Mouse (Mus musculus) erythroid progenitor cell, adult 5-6 weeks (primary cell): ENCODE data around the gene Amfr. TPM values are rescaled to one million over a fixed set of nuclear protein-coding genes. Genes with fewer than 3 reads are reported as not detected.

Experiments used
- ATAC-seq: replicated peaks from 2 replicates; pipeline ENCODE4 v1.8.0; 2016; ENCODE audit warnings: moderate number of reproducible peaks, mild to moderate bottlenecking, moderate TSS enrichment, inconsistent platforms; ENCODE audit not compliant: poor library complexity, low FRiP score, severe bottlenecking
- total RNA-seq, 2 experiments: library from RNA; stranded (forward) in 1 of 2; stranded (reverse) in 1 of 2; fragments of 150-400 nt in 1 of 2; fragments of 186-747, 209-891 nt in 1 of 2; gene quantifications; 2 replicates each; pipeline versions ENCODE4 v1.2.3 to v1.2.4; 2015 to 2017; ENCODE audit warnings: low replicate concordance in 2 of 2

Amfr gene
- total RNA-seq, 2 experiments from 2014 or later, result 53.2 to 190 TPM

DNA sequence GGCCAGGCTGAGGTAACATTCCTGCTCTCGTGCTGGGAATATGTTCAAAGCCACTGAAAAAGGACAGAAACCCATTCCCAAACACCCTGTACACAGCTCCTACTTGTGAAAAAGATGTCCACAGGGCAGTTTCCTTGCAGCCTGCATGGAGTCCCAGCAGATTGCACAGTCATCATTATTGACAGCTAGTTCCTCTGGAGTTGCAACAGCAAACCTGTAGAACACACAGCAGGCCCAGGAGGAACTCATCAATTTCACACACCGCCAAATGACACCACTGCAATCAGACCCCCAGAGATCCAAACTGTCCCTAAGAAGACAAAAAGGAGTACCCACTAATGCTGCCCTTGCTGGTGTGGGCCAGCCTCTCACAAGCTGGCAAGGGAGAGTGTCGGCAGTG, 27.9 kb downstream of the Amfr start:
- ATAC-seq, result no peak

GRCm38 (mm10) chr8:93983827-93984226, 28.8 kb downstream of the Amfr start:
- no peak for ATAC-seq

DNA sequence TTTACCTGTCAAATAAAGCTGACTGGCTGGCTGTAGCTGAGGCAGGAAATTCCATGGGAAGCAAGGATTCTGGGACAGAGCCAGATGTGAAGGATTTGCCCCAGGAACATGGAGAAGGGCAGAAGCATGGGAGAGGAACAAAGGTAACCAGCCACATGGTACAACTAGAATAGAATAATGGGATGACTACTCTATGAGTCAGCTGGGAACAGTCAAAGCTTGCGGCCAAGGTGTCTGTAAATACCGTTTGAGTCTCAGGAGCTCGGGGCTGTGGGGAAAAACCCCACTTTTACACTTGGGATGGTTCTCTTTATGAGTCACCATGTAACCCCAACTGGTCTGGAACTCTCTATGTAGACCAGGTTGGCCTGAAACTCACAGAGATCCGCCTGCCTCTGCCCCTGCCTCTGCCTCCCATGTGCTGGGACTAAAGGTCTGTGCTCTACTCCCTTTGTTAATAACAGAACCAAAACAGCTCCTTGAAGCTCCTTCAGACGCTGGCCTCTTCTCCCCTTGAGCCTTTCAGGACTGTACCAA, 30.9 kb downstream of the Amfr start:
- ATAC-seq, result no peak

- no peak for ATAC-seq
These were observed 32.5 kb downstream of the Amfr start for GRCm38 (mm10) chr8:93980141-93980540.

- ATAC-seq, result no peak
These were observed 36.0 kb downstream of the Amfr start for GRCm38 (mm10) chr8:93976446-93977211.

DNA sequence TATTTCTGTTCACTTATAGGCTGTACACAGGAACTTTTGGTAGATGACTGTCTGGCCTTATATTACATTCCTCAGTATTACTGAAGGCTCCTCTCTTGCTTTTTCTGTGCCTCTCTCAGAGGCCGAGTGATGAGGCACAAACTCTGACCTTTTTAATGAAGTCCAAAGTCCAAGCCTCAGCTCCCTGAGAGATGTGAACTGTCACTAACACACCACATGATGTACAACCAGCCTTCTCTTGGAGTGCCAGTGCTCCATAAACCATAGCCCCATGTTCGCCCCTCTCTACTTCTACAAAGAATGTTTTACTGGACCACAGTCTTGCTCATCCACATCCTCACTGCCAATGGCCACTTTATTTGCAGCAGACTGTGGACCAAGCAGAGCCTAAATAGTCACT, 37.3 kb downstream of the Amfr start:
- ATAC-seq, result no peak

DNA sequence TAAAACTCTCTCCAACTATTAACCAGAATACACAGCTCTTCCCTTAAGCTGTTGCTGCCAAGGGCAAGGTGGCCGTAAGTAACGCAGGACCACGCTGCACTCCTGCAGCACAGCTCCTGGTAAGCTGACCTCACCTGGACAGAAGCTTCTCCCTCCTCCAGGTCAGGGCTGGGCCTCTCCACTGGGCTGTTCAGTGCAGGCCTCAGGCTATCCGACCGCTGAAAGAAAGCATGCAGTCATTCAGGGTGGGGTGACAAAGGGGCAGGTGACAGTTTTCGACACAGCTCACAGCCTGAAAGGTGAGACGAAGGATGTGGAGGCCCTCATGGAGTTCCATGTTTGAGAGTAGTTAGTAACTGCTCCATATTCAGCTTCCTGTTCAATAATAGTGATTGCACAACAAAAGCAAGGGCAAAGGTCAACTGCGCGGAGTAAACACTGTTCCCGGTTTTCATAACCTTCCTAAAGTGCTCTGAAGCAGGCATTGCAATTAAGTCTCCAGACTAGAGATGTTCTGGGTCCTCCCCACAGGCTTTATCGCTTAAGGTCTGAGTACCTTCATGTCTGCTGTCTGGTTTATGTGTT, 37.9 kb downstream of the Amfr start:
- no peak for ATAC-seq

GRCm38 (mm10) chr8:93973831-93974375, 38.7 kb downstream of the Amfr start:
- ATAC-seq, result no peak

DNA sequence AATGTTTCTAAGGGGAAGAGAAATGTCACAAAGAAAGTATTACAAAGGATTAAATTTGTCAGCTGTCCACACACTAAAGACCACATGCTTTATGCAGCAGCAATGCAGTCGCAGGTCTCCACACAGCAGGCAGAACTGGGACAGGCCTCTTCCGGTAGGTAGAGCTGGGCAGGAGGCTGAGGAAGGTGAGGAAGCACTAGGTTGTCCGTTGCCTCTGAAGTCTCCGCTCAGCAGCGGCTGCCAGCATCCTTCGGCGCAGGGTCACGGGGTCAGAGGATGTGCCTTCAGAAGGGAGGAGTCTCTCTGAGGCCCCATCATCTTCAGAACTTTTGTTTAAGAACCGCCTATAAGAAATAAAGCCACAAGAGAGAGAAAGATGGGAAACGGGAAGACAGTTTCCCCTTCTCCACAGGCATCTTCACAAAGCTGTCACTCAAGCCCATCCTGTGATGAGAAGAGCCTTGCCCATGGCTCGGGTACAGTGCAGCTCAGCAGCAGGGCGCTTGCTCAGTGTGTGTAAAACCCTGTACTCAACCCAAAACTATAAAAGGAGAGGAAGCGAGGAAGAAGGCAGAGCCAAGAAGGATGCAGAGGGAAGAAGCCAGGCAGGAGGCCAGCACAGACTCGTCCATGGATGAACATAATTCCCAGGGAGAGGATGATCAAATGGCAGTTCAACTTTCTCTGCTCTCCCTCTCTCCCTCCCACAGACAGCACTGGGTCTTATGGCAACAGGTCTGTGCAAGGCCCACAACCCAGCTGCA, 39.5 kb downstream of the Amfr start:
- ATAC-seq, result no peak

DNA sequence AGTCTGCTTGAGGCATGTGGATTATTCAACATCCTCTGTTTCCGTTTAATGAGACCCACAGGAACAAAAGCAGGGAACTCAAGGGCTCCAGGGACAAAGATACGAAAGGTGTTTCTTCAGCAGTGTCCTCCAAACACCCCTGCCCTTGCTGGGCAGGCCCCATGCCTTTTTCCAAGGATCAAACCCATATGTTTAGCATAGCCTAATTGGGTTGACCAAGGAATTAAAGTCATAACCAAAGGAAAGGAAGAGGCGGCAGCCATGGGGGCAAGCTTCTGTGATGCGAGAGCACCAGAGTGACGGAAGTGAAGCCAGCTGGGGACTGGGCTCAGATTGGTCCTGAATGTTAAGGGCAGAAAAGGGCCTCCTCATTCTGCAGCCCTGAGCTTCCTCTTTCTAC, 40.4 kb downstream of the Amfr start:
- ATAC-seq, result no peak

GRCm38 (mm10) chr8:93971451-93971850, 41.2 kb downstream of the Amfr start:
- ATAC-seq, result no peak

DNA sequence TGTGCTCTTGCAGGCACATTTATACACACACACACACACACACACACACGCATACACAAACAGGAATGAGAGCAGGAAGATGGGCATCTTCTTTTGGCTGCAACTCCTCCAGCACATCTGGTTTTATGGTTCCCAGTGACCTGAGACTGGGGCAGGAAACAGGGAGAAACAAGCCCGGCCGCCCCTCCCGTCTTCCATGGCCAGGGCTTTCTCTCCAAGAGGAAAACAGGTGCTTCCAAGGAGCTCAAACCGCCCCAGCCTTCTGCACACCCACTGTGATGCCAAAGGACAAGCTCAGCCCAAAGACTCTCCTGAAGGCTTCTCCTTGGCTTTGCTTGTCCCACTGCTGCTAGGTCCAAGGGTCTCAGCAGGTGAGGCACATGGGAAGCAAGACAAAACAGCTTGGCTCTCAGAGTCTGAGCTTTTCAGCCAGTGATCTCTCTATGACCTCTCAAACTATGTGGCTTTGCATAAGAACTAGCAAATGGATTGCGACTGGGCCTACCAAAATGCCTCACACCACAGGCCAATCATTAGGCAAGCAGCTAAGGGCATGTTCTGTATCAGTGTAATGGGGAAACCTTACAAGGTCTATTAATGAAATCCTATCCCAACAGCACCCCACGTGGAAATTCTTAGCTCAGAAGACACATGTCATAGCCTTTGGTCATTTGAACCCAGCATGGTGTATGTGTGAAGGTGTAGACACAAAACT, 42.9 kb downstream of the Amfr start:
- ATAC-seq, result no peak

- no peak for ATAC-seq
These were observed 44.3 kb downstream of the Amfr start for GRCm38 (mm10) chr8:93968293-93968692.

GRCm38 (mm10) chr8:93960909-93961308, 51.7 kb downstream of the Amfr start:
- no peak for ATAC-seq

DNA sequence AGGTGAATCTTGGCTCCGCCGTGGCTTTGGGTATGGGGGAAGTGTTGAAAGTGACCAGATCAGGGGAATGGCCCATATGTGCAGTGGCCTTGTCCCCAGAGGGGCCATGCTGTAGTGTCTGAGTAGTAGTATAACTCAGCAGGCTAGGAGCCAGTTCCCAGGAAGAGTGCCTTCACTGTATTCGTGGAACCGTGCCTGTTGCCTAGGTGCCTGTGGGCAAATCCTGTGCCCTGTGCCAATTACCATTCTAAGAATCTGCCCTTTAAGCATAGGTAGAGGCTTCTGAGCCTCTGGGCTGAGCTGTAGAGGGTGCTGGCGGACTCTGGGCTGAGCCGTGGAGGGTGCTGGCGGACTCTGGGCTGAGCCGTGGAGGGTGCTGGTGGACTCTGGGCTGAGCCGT, 54.2 kb downstream of the Amfr start:
- no peak for ATAC-seq

GRCm38 (mm10) chr8:93952511-93952910, 60.1 kb downstream of the Amfr start:
- ATAC-seq, result no peak

- no peak for ATAC-seq
These were observed 62.5 kb downstream of the Amfr start for GRCm38 (mm10) chr8:93950133-93950532.

DNA sequence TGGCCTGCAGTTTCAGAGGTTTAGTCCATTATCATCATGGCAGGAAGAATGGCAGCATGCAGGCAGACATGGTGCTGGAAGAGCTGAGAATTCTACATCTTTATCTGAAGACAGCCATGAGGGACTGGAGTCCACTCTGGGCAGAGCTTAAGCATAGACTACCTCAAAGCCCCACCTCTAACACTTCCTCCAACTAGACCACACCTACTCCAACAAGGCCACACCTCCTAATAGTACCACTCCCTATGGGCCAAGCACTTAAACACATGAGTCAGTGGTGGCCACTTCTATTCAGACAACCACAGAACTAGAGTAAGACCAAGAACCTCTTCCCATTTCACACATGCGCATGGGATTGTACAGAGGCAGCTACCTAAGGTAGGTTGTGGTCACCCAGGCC, 66.2 kb downstream of the Amfr start:
- no peak for ATAC-seq

DNA sequence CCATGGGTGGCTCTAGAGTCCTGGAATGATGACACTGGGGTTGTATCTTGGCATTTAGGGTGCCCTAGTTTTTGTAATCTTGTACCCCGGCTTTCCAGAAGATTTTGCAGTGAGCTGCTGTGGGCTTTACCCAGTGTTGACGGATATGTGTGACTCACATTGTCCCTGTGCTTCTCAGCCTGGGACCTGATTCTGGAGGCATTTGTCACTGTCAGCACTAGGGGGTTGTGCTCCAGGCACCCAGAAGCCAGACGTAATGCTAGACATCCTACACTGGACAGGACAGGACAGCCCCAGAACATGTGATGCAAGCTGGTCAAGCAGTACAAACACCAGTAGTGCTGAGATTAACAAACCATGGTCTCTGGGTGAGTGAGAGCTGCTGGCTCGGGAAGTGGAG, 66.9 kb downstream of the Amfr start:
- no peak for ATAC-seq

DNA sequence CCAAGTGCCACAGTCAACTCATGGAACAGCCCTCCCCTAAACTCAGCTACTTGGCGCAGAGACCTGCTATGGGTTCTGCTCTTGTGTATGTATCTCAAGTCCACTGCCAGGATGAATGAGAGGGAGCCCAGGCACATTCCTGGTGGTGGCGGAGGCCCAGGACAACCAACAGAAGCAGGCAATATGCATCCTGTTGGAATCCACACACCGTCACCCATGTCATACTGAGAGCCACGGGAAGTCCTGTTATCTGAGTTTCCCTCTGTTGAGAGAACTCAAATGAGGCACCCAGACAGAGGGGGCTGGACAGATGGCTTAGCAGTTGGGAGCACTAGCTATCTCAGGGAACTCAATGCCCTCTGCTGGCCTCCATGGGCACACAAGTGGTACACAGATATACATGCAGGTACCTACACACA, 71.0 kb downstream of the Amfr start:
- ATAC-seq, result no peak
